Mouse (Mus musculus): ENCODE results near the gene Lrrc4c. TPM values are rescaled to one million over a fixed set of nuclear protein-coding genes. Genes with fewer than 3 reads are reported as not detected.

The Lrrc4c gene
- total RNA-seq, 2 experiments from 2014 or later = 125 to 133 TPM

- intact Hi-C loops (cut with DNase I) = no loop called here
Observed at GRCm38 (mm10) chr2:97391876-97392275, 1073.9 kb downstream of the Lrrc4c start.

GRCm38 (mm10) chr2:97413066-97413465, 1095.1 kb downstream of the Lrrc4c start:
- no peak for DNase-seq (ENCODE audit: low spot score in 2 of 2)
- intact Hi-C loops (cut with DNase I) = loop anchor here (5.0 to 10.0 kb wide), 2 partner anchors 146 to 788 kb away; no protein-coding TSS in a partner anchor

More at GRCm38 (mm10) chr2:97391876-97392275, 1073.9 kb downstream of the Lrrc4c start:
- DNase-seq (ENCODE audit: low spot score in 2 of 2) = no peak

GRCm38 (mm10) chr2:97414416-97415362, 1096.7 kb downstream of the Lrrc4c start:
- intact Hi-C loops (cut with DNase I) = loop anchor here (1.0 to 10.0 kb wide), 4 partner anchors 147 to 790 kb away; no protein-coding TSS in a partner anchor
- peak; percentile 50 to 94 for DNase-seq (ENCODE audit: low spot score in 2 of 2)

- intact Hi-C loops (cut with DNase I) = no loop called here
Observed at GRCm38 (mm10) chr2:97434140-97434539, 1116.2 kb downstream of the Lrrc4c start.

DNA sequence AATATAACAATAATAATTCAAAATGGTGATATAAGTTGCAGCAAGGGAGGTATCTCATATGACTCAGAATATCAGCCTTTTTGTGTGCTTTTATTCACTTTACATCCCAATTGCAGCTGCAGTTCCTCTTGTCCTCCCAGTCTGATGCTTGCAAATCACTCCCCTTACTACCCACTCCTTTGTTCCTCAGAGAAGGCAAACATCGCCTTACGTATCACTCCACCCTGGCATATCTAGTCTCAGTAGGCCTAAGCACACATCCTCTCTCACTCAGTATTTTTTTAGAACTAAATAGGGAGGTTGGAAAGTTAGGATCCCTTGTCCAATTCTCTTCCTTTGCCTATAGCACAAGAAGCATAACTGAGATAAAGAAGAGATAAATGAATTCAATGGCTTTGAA, 1117.6 kb downstream of the Lrrc4c start:
- peak in 1 of 2 experiments; percentile 23 for DNase-seq (ENCODE audit: low spot score in 2 of 2)
- intact Hi-C loops (cut with DNase I) = no loop called here

More at GRCm38 (mm10) chr2:97434140-97434539, 1116.2 kb downstream of the Lrrc4c start:
- DNase-seq (ENCODE audit: low spot score in 2 of 2) = no peak

GRCm38 (mm10) chr2:97437767-97438166, 1119.8 kb downstream of the Lrrc4c start:
- no peak for DNase-seq (ENCODE audit: low spot score in 2 of 2)
- intact Hi-C loops (cut with DNase I) = no loop called here

DNA sequence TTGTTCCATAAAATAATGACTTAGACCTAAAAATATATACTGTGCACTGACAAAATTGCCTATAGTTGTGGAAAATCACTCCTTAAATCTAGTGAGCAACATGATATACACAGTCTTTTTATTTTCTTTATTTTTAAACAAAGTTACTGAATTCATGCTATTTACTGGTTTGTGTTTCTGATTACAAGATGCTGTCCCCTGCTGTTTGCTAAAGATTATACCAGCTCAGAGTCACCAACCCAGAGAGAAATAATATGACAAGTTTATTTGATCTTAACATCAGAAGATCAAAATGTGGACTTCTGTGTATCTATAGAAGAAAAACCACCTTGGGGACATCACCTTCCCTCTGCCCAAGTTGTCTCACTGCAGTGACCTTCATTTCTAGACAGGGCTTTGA, 1145.6 kb downstream of the Lrrc4c start:
- DNase-seq (ENCODE audit: low spot score in 2 of 2) = no peak
- intact Hi-C loops (cut with DNase I) = loop anchor here (10.0 kb wide), 3 partner anchors 791 to 1921 kb away; no protein-coding TSS in a partner anchor

GRCm38 (mm10) chr2:97466243-97466793, 1148.3 kb downstream of the Lrrc4c start:
- peak; percentile 92 to 97 for DNase-seq (ENCODE audit: low spot score in 2 of 2)
- intact Hi-C loops (cut with DNase I) = loop anchor here (2.0 to 10.0 kb wide), 7 partner anchors 151 to 1918 kb away; no protein-coding TSS in a partner anchor

GRCm38 (mm10) chr2:97467031-97467549, 1149.1 kb downstream of the Lrrc4c start:
- DNase-seq (ENCODE audit: low spot score in 2 of 2) = peak; percentile 51 to 62
- intact Hi-C loops (cut with DNase I) = loop anchor here (2.0 to 10.0 kb wide), 7 partner anchors 150 to 1918 kb away; no protein-coding TSS in a partner anchor

DNA sequence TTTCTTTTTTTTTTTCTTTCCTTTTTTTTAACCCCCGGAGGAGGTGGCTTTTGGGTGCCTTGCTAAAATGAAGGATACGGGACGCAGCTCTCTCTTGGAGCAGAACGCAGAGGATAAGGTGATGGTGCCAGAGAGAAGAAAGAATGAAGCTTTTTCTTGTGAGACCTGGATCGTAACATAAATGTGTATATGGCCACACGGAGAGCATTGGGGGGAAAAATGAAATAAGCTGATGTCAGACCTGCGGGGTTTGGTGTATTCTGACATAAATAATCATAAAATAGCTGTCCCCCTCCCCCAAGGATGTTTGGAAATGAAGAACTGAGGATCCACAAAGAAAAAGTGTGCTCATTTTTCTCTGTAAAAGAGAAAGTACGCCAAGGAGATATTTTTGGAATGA, 1149.7 kb downstream of the Lrrc4c start:
- peak in 1 of 2 experiments; percentile 38 for DNase-seq (ENCODE audit: low spot score in 2 of 2)
- intact Hi-C loops (cut with DNase I) = loop anchor here (2.0 to 10.0 kb wide), 7 partner anchors 150 to 1917 kb away; no protein-coding TSS in a partner anchor

DNA sequence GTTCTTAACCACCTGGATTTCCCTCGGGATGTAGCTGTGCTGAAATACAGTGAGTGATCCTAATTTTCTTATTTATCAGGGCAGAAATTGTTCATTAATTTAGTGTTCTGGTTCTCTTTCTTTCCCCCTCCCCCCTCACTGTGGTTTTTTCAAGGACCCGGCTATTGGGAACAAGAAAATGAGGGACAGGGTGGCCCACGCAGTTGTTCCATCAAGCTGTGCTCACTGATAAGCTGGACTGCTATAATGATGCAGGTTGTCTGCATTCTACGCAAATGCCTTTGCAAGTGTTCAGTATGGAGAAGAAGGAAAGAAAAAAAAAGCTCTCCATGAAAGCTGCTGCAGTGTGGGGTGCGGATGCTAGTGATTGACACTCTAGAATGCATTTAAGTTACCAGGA, 1150.4 kb downstream of the Lrrc4c start:
- DNase-seq (ENCODE audit: low spot score in 2 of 2) = peak; percentile 32 to 64
- intact Hi-C loops (cut with DNase I) = loop anchor here (5.0 to 10.0 kb wide), 6 partner anchors 149 to 1916 kb away; no protein-coding TSS in a partner anchor

- intact Hi-C loops (cut with DNase I) = loop anchor here (5.0 to 10.0 kb wide), 6 partner anchors 148 to 1915 kb away; no protein-coding TSS in a partner anchor
- DNase-seq (ENCODE audit: low spot score in 2 of 2) = peak in 1 of 2 experiments; percentile 66
Observed at GRCm38 (mm10) chr2:97469396-97469795, 1151.4 kb downstream of the Lrrc4c start.

DNA sequence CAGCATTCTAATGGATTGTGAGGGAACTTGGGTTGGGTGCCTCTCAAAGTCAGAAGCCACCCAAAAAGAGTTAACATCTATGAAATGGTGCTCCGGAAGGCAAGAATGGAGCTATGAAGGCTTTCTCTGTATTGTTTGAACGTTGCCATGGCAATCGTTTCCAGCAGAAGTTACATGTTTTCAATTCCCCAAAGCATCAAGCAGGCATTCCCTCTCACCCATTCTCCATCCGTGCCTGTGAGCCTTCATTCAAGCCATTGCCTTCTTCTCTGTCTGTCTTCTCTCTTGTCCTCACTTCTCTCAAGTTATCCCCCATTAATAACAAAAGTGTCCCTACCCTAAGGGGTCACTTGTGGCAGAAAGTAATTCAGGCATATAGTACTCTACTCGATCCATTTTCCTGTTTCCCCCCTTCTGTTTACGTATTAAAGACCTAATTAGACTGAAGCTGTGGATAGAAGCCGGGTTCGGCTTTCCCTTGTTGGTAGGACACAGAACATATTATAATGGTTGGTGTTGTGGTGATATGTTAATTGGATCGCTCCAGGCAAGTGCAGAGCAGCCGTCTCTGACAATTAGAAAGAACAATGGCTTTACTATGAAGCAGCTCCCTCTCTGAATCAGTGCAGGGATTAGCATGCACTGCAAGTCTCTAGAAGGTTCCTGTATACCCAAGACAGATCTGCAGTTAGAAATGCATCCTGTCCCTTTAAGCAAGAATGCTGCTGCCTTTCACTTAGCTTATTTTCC, 1160.4 kb downstream of the Lrrc4c start:
- peak; percentile 34 to 42 for DNase-seq (ENCODE audit: low spot score in 2 of 2)
- intact Hi-C loops (cut with DNase I) = no loop called here

- intact Hi-C loops (cut with DNase I) = no loop called here
- DNase-seq (ENCODE audit: low spot score in 2 of 2) = peak; percentile 41 to 57
Observed at GRCm38 (mm10) chr2:97478925-97479298, 1160.9 kb downstream of the Lrrc4c start.

GRCm38 (mm10) chr2:97484990-97485389, 1167.0 kb downstream of the Lrrc4c start:
- no peak for DNase-seq (ENCODE audit: low spot score in 2 of 2)
- intact Hi-C loops (cut with DNase I) = no loop called here

GRCm38 (mm10) chr2:97485609-97486008, 1167.6 kb downstream of the Lrrc4c start:
- no peak for DNase-seq (ENCODE audit: low spot score in 2 of 2)
- intact Hi-C loops (cut with DNase I) = no loop called here

- DNase-seq (ENCODE audit: low spot score in 2 of 2) = no peak
- intact Hi-C loops (cut with DNase I) = no loop called here
Observed at GRCm38 (mm10) chr2:97487567-97487966, 1169.6 kb downstream of the Lrrc4c start.

GRCm38 (mm10) chr2:97497069-97497468, 1179.1 kb downstream of the Lrrc4c start:
- intact Hi-C loops (cut with DNase I) = no loop called here
- no peak for DNase-seq (ENCODE audit: low spot score in 2 of 2)

GRCm38 (mm10) chr2:97502501-97502900, 1184.5 kb downstream of the Lrrc4c start:
- intact Hi-C loops (cut with DNase I) = no loop called here
- DNase-seq (ENCODE audit: low spot score in 2 of 2) = no peak
